Mouse (Mus musculus) small intestine, adult 2 months (tissue): ENCODE measurements around the gene Igsf11.

Experiments
- CTCF ChIP-seq: fragments of 200-500 bp; IDR thresholded peaks from 2 replicates; pipeline ENCODE4 v1.5.1; 2012; ENCODE audit warnings: low read depth, mild to moderate bottlenecking, control low read depth, inconsistent platforms, low read length, moderate library complexity, mixed read lengths; ENCODE audit not compliant: insufficient replicate concordance, insufficient read length; ENCODE audit errors: extremely low read depth
- POLR2A ChIP-seq: fragments of 200-500 bp; IDR thresholded peaks from 2 replicates; pipeline ENCODE4 v1.6.1; 2012; ENCODE audit warnings: low read depth, mild to moderate bottlenecking, control low read depth, inconsistent platforms, low read length, moderate library complexity

DNA sequence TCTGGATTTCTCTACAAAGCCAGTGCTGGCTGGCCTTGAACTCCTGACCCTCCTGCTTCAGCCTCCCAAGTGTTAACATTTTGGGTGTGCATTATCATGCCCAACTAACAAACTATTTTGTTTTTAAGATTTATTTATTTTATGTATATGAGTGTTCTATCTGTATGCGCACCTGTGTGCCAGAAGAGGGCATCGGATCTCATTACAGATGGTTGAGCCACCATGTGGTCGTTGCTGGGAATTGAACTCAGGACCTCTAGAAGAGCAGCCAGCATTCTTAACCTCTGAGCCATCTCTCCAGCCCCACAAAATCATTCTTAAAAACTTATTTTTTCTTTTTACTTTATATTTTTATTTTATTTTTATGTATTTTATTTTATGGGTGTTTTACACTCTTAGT, 60.4 kb downstream of the Igsf11 start:
- TF ChIP-seq POLR2A = no peak
- no peak for TF ChIP-seq CTCF
